Mouse (Mus musculus): ENCODE measurements around the gene Ndufa4l2. TPM values are rescaled to one million over a fixed set of nuclear protein-coding genes. Genes with fewer than 3 reads are reported as not detected.

Gene Ndufa4l2
- polyA plus RNA-seq, 1 experiment from 2014 or later = 20.7 TPM

GRCm38 (mm10) chr10:127546505-127546904 lies 31.7 kb downstream of the Ndufa4l2 start:
- Histone ChIP-seq H3K4me2 (no peak overlapping the region), H3K9ac (no peak overlapping the region), H3K27ac (replicated peaks) (no peak overlapping the region), H3K4me3 (replicated peaks) (no peak overlapping the region), H3K27me3 (no peaks in the 10 kb centered on the region), H3K36me3 (replicated peaks) (peaks cover 71% of the 10 kb centered on the region), H3K4me1 (replicated peaks) (no peaks in the 10 kb centered on the region), H3K9me3 (replicated peaks) (no peaks in the 10 kb centered on the region)
- WGBS (ENCODE audit: insufficient replicate concordance) = 65% methylated on average over 7 of the region's 7 CpGs
- ATAC-seq (ENCODE audit: insufficient read depth) = no peak

DNA sequence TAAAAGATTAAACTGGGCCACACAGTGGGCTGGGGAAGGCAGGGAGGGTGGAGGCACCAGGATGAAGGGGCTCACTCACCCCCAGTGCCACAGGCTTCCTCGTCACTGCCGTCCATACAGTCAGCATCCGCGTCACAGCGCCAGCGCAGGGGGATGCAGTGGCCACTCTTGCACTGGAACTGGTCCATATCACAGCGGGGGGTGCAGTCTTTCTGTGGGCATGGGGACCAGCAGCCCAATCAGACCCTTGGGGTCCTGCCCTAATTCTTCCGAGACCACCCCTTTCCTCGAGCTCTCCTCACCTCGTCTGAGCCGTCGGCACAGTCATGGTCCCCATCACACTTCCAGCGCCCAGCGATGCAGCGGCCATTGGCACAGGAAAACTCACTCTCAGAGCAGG lies 33.5 kb downstream of the Ndufa4l2 start:
- Histone ChIP-seq H3K4me3 (replicated peaks) (no peak overlapping the region), H3K9ac (no peak overlapping the region), H3K4me2 (no peak overlapping the region), H3K36me3 (replicated peaks) (peaks cover 68% of the 10 kb centered on the region), H3K4me1 (replicated peaks) (no peaks in the 10 kb centered on the region), H3K9me3 (replicated peaks) (no peaks in the 10 kb centered on the region), H3K27me3 (no peaks in the 10 kb centered on the region), H3K27ac (replicated peaks) (no peak overlapping the region)
- no peak for ATAC-seq (ENCODE audit: insufficient read depth)
- 87% methylated on average over 15 of the region's 15 CpGs for WGBS (ENCODE audit: insufficient replicate concordance)

- 80% methylated on average over 17 of the region's 17 CpGs for WGBS (ENCODE audit: insufficient replicate concordance)
Measured at GRCm38 (mm10) chr10:127549892-127550291, 35.1 kb downstream of the Ndufa4l2 start.

GRCm38 (mm10) chr10:127555703-127556102 lies 40.9 kb downstream of the Ndufa4l2 start:
- WGBS (ENCODE audit: insufficient replicate concordance) = 70% methylated on average over 18 of the region's 18 CpGs
- Histone ChIP-seq H3K36me3 (replicated peaks) (peaks cover 89% of the 10 kb centered on the region), H3K27ac (replicated peaks) (no peak overlapping the region), H3K9me3 (replicated peaks) (no peaks in the 10 kb centered on the region), H3K27me3 (no peaks in the 10 kb centered on the region), H3K4me1 (replicated peaks) (no peaks in the 10 kb centered on the region), H3K4me2 (no peak overlapping the region), H3K9ac (no peak overlapping the region), H3K4me3 (replicated peaks) (no peak overlapping the region)
- ATAC-seq (ENCODE audit: insufficient read depth) = no peak

More at GRCm38 (mm10) chr10:127549892-127550291, 35.1 kb downstream of the Ndufa4l2 start:
- H3K4me2 ChIP-seq = no peak overlapping the region
- no peak overlapping the region for H3K9ac ChIP-seq
- ATAC-seq (ENCODE audit: insufficient read depth) = no peak
- H3K4me3 ChIP-seq (replicated peaks) = no peak overlapping the region
- H3K27me3 ChIP-seq = no peaks in the 10 kb centered on the region
- peaks cover 78% of the 10 kb centered on the region for H3K36me3 ChIP-seq (replicated peaks)
- H3K27ac ChIP-seq (replicated peaks) = no peak overlapping the region
- H3K4me1 ChIP-seq (replicated peaks) = no peaks in the 10 kb centered on the region
- H3K9me3 ChIP-seq (replicated peaks) = no peaks in the 10 kb centered on the region

- Histone ChIP-seq H3K4me1 (replicated peaks) (no peaks in the 10 kb centered on the region), H3K36me3 (replicated peaks) (peaks cover 84% of the 10 kb centered on the region), H3K27ac (replicated peaks) (no peak overlapping the region), H3K9me3 (replicated peaks) (no peaks in the 10 kb centered on the region), H3K4me2 (no peak overlapping the region), H3K4me3 (replicated peaks) (no peak overlapping the region), H3K9ac (no peak overlapping the region), H3K27me3 (no peaks in the 10 kb centered on the region)
- WGBS (ENCODE audit: insufficient replicate concordance) = 76% methylated on average over 13 of the region's 13 CpGs
- ATAC-seq (ENCODE audit: insufficient read depth) = no peak
Measured at GRCm38 (mm10) chr10:127557397-127557796, 42.6 kb downstream of the Ndufa4l2 start.

- Histone ChIP-seq H3K27me3 (peaks cover 4% of the 10 kb centered on the region; the same call in 1 of the 2 replicates), H3K9ac (no peak overlapping the region), H3K36me3 (replicated peaks) (peaks cover 64% of the 10 kb centered on the region), H3K27ac (replicated peaks) (no peak overlapping the region), H3K4me3 (replicated peaks) (no peak overlapping the region), H3K9me3 (replicated peaks) (no peaks in the 10 kb centered on the region), H3K4me1 (replicated peaks) (no peaks in the 10 kb centered on the region), H3K4me2 (no peak overlapping the region)
- no peak for ATAC-seq (ENCODE audit: insufficient read depth)
Measured at GRCm38 (mm10) chr10:127561145-127561544, 46.4 kb downstream of the Ndufa4l2 start.

DNA sequence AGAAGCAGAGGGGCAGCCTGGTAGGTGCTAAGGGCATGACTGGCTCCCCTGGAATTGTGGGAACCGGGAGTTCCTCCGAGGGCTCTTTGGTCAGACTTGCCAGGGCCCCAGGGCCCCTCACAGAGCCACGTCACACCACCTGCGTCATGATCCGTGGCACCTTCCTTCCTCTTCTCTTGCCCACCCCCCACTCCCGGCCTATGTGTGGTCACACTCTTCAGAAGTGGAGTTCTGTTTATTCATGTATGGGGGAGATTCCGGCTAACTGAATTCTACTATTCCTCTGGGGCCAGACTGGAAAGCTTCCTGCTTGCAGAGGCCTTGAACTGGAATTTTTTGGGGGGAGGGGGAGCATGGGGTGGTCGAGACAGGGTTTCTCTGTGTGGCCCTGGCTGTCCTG lies 49.1 kb downstream of the Ndufa4l2 start:
- Histone ChIP-seq H3K4me2 (no peak overlapping the region), H3K4me1 (replicated peaks) (no peaks in the 10 kb centered on the region), H3K4me3 (replicated peaks) (no peak overlapping the region), H3K9ac (no peak overlapping the region), H3K36me3 (replicated peaks) (peaks cover 54% of the 10 kb centered on the region), H3K27ac (replicated peaks) (no peak overlapping the region), H3K9me3 (replicated peaks) (no peaks in the 10 kb centered on the region), H3K27me3 (peaks cover 7% of the 10 kb centered on the region; the same call in 1 of the 2 replicates)
- 27% methylated on average over 8 of the region's 8 CpGs for WGBS (ENCODE audit: insufficient replicate concordance)
- ATAC-seq (ENCODE audit: insufficient read depth) = no peak

- Histone ChIP-seq H3K27me3 (peaks cover 7% of the 10 kb centered on the region; the same call in 1 of the 2 replicates), H3K4me2 (no peak overlapping the region), H3K9me3 (replicated peaks) (no peaks in the 10 kb centered on the region), H3K4me3 (replicated peaks) (no peak overlapping the region), H3K9ac (no peak overlapping the region), H3K36me3 (replicated peaks) (peaks cover 54% of the 10 kb centered on the region), H3K4me1 (replicated peaks) (0 out of 2 replicates have a peak, but pooled peaks cover 2% of the 10 kb centered on the region), H3K27ac (replicated peaks) (no peak overlapping the region)
- no peak for ATAC-seq (ENCODE audit: insufficient read depth)
- 35% methylated on average over 13 of the region's 13 CpGs for WGBS (ENCODE audit: insufficient replicate concordance)
Measured at GRCm38 (mm10) chr10:127564301-127564700, 49.5 kb downstream of the Ndufa4l2 start.

Other genes with a start within 250 kb of the Ndufa4l2 start
- 69.5 and 75.7 TPM in 2 replicates for gene Dctn2, start 248.6 kb upstream of the Ndufa4l2 start, polyA plus RNA-seq (2015; fragmentation: Nextera tagmentation; extraction: Ambion mirVana)
- gene Mbd6, start 225.9 kb upstream of the Ndufa4l2 start, polyA plus RNA-seq (2015; fragmentation: Nextera tagmentation; extraction: Ambion mirVana) = 7.9 and 8.0 TPM in 2 replicates
- 109 and 112 TPM in 2 replicates for gene Mars, start 203.2 kb upstream of the Ndufa4l2 start, polyA plus RNA-seq (2015; fragmentation: Nextera tagmentation; extraction: Ambion mirVana)
- 14.1 and 14.9 TPM in 2 replicates for gene Arhgap9, start 193.0 kb upstream of the Ndufa4l2 start, polyA plus RNA-seq (2015; fragmentation: Nextera tagmentation; extraction: Ambion mirVana)
- gene Gli1, start 173.0 kb upstream of the Ndufa4l2 start, polyA plus RNA-seq (2015; fragmentation: Nextera tagmentation; extraction: Ambion mirVana) = 0.31 and 0.32 TPM in 2 replicates
- gene Inhbe, start 160.6 kb upstream of the Ndufa4l2 start, polyA plus RNA-seq (2015; fragmentation: Nextera tagmentation; extraction: Ambion mirVana) = 0.71 and 0.82 TPM in 2 replicates
- 4.6 and 5.1 TPM in 2 replicates for gene Inhbc, start 144.5 kb upstream of the Ndufa4l2 start, polyA plus RNA-seq (2015; fragmentation: Nextera tagmentation; extraction: Ambion mirVana)
- gene R3hdm2, start 134.6 kb upstream of the Ndufa4l2 start, polyA plus RNA-seq (2015; fragmentation: Nextera tagmentation; extraction: Ambion mirVana) = 14.4 and 15.0 TPM in 2 replicates
- 1.0 and 1.2 TPM in 2 replicates for gene Stac3, start 13.3 kb upstream of the Ndufa4l2 start, polyA plus RNA-seq (2015; fragmentation: Nextera tagmentation; extraction: Ambion mirVana)
- 138 and 159 TPM in 2 replicates for gene Shmt2, start 7.5 kb downstream of the Ndufa4l2 start, polyA plus RNA-seq (2015; fragmentation: Nextera tagmentation; extraction: Ambion mirVana)
- gene Nxph4, start 19.6 kb downstream of the Ndufa4l2 start, polyA plus RNA-seq (2015; fragmentation: Nextera tagmentation; extraction: Ambion mirVana) = 0.07 TPM in 1 of 2 replicates, not detected in the other
- gene Lrp1, start 106.2 kb downstream of the Ndufa4l2 start, polyA plus RNA-seq (2015; fragmentation: Nextera tagmentation; extraction: Ambion mirVana) = 23.2 and 31.1 TPM in 2 replicates
- gene Stat6, start 128.0 kb downstream of the Ndufa4l2 start, polyA plus RNA-seq (2015; fragmentation: Nextera tagmentation; extraction: Ambion mirVana) = 14.3 and 15.6 TPM in 2 replicates
- 5.3 and 5.7 TPM in 2 replicates for gene Nemp1, start 151.9 kb downstream of the Ndufa4l2 start, polyA plus RNA-seq (2015; fragmentation: Nextera tagmentation; extraction: Ambion mirVana)
- gene Nab2, start 153.6 kb downstream of the Ndufa4l2 start, polyA plus RNA-seq (2015; fragmentation: Nextera tagmentation; extraction: Ambion mirVana) = 2.9 and 3.5 TPM in 2 replicates
- gene Myo1a, start 190.2 kb downstream of the Ndufa4l2 start, polyA plus RNA-seq (2015; fragmentation: Nextera tagmentation; extraction: Ambion mirVana) = 0.08 and 0.12 TPM in 2 replicates
- gene Tac2, start 209.5 kb downstream of the Ndufa4l2 start, polyA plus RNA-seq (2015; fragmentation: Nextera tagmentation; extraction: Ambion mirVana) = 15.3 and 18.4 TPM in 2 replicates
- gene Zbtb39, start 224.6 kb downstream of the Ndufa4l2 start, polyA plus RNA-seq (2015; fragmentation: Nextera tagmentation; extraction: Ambion mirVana) = 0.82 and 0.97 TPM in 2 replicates
- gene Gpr182, start 236.8 kb downstream of the Ndufa4l2 start, polyA plus RNA-seq (2015; fragmentation: Nextera tagmentation; extraction: Ambion mirVana) = 12.0 and 13.7 TPM in 2 replicates
- gene Rdh1, start 244.8 kb downstream of the Ndufa4l2 start, polyA plus RNA-seq (2015; fragmentation: Nextera tagmentation; extraction: Ambion mirVana) = 0.17 and 0.22 TPM in 2 replicates
- 0.13 and 0.17 TPM in 2 replicates for gene Rdh16f1, start 244.8 kb downstream of the Ndufa4l2 start, polyA plus RNA-seq (2015; fragmentation: Nextera tagmentation; extraction: Ambion mirVana)